Mouse (Mus musculus): ENCODE results near the gene Zc3h13.

Gene Zc3h13

GRCm38 (mm10) chr14:75284193-75284915 lies at the start of gene Zc3h13:
Gene Zc3h13 (plus strand): TSS chr14:75284373.
- DNase-seq = peak; percentile 98 to 99

GRCm38 (mm10) chr14:75235552-75235951 lies 48.6 kb upstream of the Zc3h13 start:
- no peak for DNase-seq

- DNase-seq = peak; percentile 18 to 43
Measured at GRCm38 (mm10) chr14:75235955-75236635, 48.1 kb upstream of the Zc3h13 start.

- no peak for DNase-seq
Measured at GRCm38 (mm10) chr14:75236636-75237003, 47.6 kb upstream of the Zc3h13 start.

GRCm38 (mm10) chr14:75237096-75237495 lies 47.1 kb upstream of the Zc3h13 start:
- no peak for DNase-seq

GRCm38 (mm10) chr14:75238054-75238692 lies 46.0 kb upstream of the Zc3h13 start:
- no peak for DNase-seq

GRCm38 (mm10) chr14:75242087-75242486 lies 42.1 kb upstream of the Zc3h13 start, which contains the start of gene Cpb2:
Gene Cpb2 (plus strand): TSS chr14:75242287.
- DNase-seq = no peak

GRCm38 (mm10) chr14:75246024-75247000 lies 37.9 kb upstream of the Zc3h13 start:
- peak; percentile 29 to 50 for DNase-seq

GRCm38 (mm10) chr14:75250432-75250831 lies 33.7 kb upstream of the Zc3h13 start:
- DNase-seq = no peak

GRCm38 (mm10) chr14:75256521-75256920 lies 27.7 kb upstream of the Zc3h13 start:
- DNase-seq = peak; percentile 14 to 31

GRCm38 (mm10) chr14:75269531-75269930 lies 14.6 kb upstream of the Zc3h13 start:
- DNase-seq = no peak

GRCm38 (mm10) chr14:75279716-75280115 lies 4.5 kb upstream of the Zc3h13 start:
- DNase-seq = no peak

GRCm38 (mm10) chr14:75280406-75280805 lies 3.8 kb upstream of the Zc3h13 start:
- no peak for DNase-seq

GRCm38 (mm10) chr14:75283609-75284192 lies 472 bp upstream of the Zc3h13 start:
- peak; percentile 61 to 64 for DNase-seq

- peak in 1 of 2 experiments; percentile 15 for DNase-seq
Measured at GRCm38 (mm10) chr14:75301081-75301480, 16.9 kb downstream of the Zc3h13 start.

GRCm38 (mm10) chr14:75303807-75304206 lies 19.6 kb downstream of the Zc3h13 start:
- DNase-seq = no peak

GRCm38 (mm10) chr14:75307855-75308254 lies 23.7 kb downstream of the Zc3h13 start:
- DNase-seq = no peak

GRCm38 (mm10) chr14:75309336-75309992 lies 25.3 kb downstream of the Zc3h13 start:
- peak; percentile 29 to 49 for DNase-seq

GRCm38 (mm10) chr14:75314484-75314883 lies 30.3 kb downstream of the Zc3h13 start:
- no peak for DNase-seq

- no peak for DNase-seq
Measured at GRCm38 (mm10) chr14:75318736-75319135, 34.6 kb downstream of the Zc3h13 start.

GRCm38 (mm10) chr14:75320269-75320668 lies 36.1 kb downstream of the Zc3h13 start:
- DNase-seq = no peak
